Mouse (Mus musculus) small intestine, adult 2 months (tissue): ENCODE data around the gene Gpx4. TPM values are rescaled to one million over a fixed set of nuclear protein-coding genes. Genes with fewer than 3 reads are reported as not detected.

Source experiments
- H3K27ac ChIP-seq: fragments of 200-500 bp; 2 replicates; pipeline ENCODE4 v1.5.1; 2012; ENCODE audit warnings: low read depth, low read length, control low read depth, inconsistent platforms; ENCODE audit not compliant: insufficient read depth
- H3K27me3 ChIP-seq: fragments of 200-500 bp; 2 replicates; pipeline ENCODE4 v1.6.1; 2012; ENCODE audit warnings: mild to moderate bottlenecking, moderate library complexity, low read length, inconsistent platforms; ENCODE audit not compliant: control insufficient read depth, insufficient read depth
- H3K36me3 ChIP-seq: fragments of 200-500 bp; 2 replicates; pipeline ENCODE4 v1.6.1; 2012; ENCODE audit warnings: mild to moderate bottlenecking, low read length, control low read depth, inconsistent platforms; ENCODE audit not compliant: control insufficient read depth, insufficient read depth
- H3K4me1 ChIP-seq: fragments of 200-500 bp; 2 replicates; pipeline ENCODE4 v1.6.1; 2012; ENCODE audit warnings: low read length, inconsistent platforms, mixed read lengths; ENCODE audit not compliant: control insufficient read depth, insufficient read depth, insufficient read length
- H3K4me3 ChIP-seq: fragments of 200-500 bp; 2 replicates; pipeline ENCODE4 v1.5.1; 2012; ENCODE audit warnings: low read depth, mild to moderate bottlenecking, control low read depth, inconsistent platforms, low read length, moderate library complexity
- CTCF ChIP-seq: fragments of 200-500 bp; IDR thresholded peaks from 2 replicates; pipeline ENCODE4 v1.5.1; 2012; ENCODE audit warnings: low read depth, mild to moderate bottlenecking, control low read depth, inconsistent platforms, low read length, moderate library complexity, mixed read lengths; ENCODE audit not compliant: insufficient replicate concordance, insufficient read length; ENCODE audit errors: extremely low read depth
- POLR2A ChIP-seq: fragments of 200-500 bp; IDR thresholded peaks from 2 replicates; pipeline ENCODE4 v1.6.1; 2012; ENCODE audit warnings: low read depth, mild to moderate bottlenecking, control low read depth, inconsistent platforms, low read length, moderate library complexity
- WGBS: fragments of 180-500 bp; shearing (Covaris S2); methylation state at CpG from one replicate; pipeline ENCODE4 v1.1.7; 2018; 5-methylcytosine and 5-hydroxymethylcytosine counted together
- polyA plus RNA-seq: library from polyadenylated mRNA; depleted of rRNA; stranded (reverse); fragments of >200 nt; gene quantifications from 2 replicates; pipeline ENCODE4 v1.2.3, GENCODE M21; 2012; rRNA removed

Gene Gpx4
- 388 and 646 TPM in 2 replicates for polyA plus RNA-seq

DNA sequence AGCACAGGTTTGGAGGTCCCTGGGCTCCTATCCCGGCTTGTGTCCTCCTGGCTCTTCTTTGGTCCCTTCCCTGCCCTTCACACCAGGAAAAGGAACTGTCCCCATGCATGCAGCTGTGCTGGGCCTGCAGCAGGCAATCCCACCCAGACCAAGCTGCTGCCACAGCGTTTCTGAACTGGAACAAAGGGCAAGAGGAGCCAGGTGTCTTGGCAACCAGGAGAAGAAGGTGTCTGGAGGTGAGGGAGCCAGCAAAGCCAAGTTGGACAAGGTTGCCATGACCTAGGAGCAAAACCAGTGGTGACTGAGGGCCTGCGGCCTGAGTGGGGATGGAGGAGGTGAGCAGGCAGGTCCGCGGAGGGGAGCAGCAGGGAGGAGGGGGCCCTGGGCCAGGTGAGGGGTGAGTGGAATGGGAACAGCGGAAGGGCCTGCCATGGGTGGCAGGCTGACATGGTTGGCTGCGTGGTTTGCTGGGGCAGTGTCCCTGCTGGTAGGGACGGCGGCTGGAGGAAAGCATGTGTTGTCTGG is at the start of gene Gpx4:
Gene Gpx4 (plus strand): TSS at position 126 of the 525 bp plus-strand sequence.
- H3K4me3 ChIP-seq, result no peak within 1 kb of the TSS
- no peaks in the 10 kb centered on the region for H3K27me3 ChIP-seq
- WGBS, result 73% methylated on average over 9 of the region's 9 CpGs
- TF ChIP-seq CTCF (no peak), POLR2A (no peak)
- H3K4me1 ChIP-seq, result peaks cover 11% of the 10 kb centered on the region
- H3K36me3 ChIP-seq, result no peaks in the 10 kb centered on the region
- no peak within 1 kb of the TSS for H3K27ac ChIP-seq

DNA sequence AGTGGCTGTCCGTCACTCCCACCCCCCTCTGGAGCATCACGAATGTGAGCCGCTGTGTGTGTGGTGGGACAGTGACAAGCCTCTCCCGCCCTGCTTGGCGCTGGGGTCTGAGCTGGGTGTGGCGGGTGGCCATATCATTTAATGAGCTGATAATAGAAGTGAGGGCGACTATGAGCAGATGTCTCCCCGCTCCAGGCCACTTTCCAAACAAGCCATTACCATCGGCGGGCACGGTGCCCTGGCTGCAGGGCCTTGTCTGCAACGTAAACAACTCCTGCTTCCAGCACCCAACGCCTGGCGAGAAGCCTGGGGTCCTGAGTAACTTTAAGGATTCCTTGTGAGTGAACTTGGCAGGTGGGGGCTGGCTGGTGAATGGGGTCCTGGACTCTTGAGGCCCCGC is 49.1 kb upstream of the Gpx4 start:
- WGBS, result 17% methylated on average over 15 of the region's 15 CpGs
- peaks cover 7% of the 10 kb centered on the region; the same call in 1 of the 2 replicates for H3K36me3 ChIP-seq
- peak overlapping the region; percentile 81 for H3K4me3 ChIP-seq
- H3K4me1 ChIP-seq, result peaks cover 16% of the 10 kb centered on the region
- H3K27ac ChIP-seq, result no peak overlapping the region
- no peaks in the 10 kb centered on the region for H3K27me3 ChIP-seq
- TF ChIP-seq POLR2A (no peak), CTCF (no peak)

DNA sequence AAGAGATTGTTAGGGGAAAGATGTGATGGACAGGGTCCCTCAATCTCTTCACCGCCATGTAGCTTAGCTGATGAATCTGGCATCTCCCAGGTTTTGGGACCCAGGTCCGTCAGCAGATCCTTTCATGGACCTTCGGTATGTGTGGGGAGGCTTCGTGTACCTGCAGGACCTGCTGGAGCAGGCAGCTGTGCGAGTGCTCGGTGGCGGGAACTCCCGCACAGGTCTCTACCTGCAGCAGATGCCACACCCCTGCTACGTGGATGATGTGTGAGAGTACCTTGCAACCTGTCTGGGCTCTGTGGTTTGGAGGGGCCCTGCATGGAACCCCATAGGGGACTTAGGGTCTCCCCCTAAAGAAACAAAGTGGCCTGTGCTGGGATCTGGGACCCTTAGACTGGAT is 45.0 kb upstream of the Gpx4 start:
- peaks cover 18% of the 10 kb centered on the region for H3K4me1 ChIP-seq

GRCm38 (mm10) chr10:80002829-80003228 is 44.1 kb upstream of the Gpx4 start:
- H3K4me1 ChIP-seq, result peaks cover 13% of the 10 kb centered on the region
- H3K27me3 ChIP-seq, result no peaks in the 10 kb centered on the region
- no peak overlapping the region for H3K27ac ChIP-seq
- H3K4me3 ChIP-seq, result no peak overlapping the region
- H3K36me3 ChIP-seq, result peaks cover 23% of the 10 kb centered on the region
- 78% methylated on average over 21 of the region's 21 CpGs for WGBS
- TF ChIP-seq POLR2A (no peak), CTCF (no peak)

More for the DNA sequence above, 45.0 kb upstream of the Gpx4 start:
- Histone ChIP-seq H3K27me3 (no peaks in the 10 kb centered on the region), H3K36me3 (peaks cover 17% of the 10 kb centered on the region), H3K27ac (no peak overlapping the region), H3K4me3 (no peak overlapping the region)
- no peak for TF ChIP-seq POLR2A
- TF ChIP-seq CTCF, result no peak
- WGBS, result 78% methylated on average over 9 of the region's 9 CpGs

DNA sequence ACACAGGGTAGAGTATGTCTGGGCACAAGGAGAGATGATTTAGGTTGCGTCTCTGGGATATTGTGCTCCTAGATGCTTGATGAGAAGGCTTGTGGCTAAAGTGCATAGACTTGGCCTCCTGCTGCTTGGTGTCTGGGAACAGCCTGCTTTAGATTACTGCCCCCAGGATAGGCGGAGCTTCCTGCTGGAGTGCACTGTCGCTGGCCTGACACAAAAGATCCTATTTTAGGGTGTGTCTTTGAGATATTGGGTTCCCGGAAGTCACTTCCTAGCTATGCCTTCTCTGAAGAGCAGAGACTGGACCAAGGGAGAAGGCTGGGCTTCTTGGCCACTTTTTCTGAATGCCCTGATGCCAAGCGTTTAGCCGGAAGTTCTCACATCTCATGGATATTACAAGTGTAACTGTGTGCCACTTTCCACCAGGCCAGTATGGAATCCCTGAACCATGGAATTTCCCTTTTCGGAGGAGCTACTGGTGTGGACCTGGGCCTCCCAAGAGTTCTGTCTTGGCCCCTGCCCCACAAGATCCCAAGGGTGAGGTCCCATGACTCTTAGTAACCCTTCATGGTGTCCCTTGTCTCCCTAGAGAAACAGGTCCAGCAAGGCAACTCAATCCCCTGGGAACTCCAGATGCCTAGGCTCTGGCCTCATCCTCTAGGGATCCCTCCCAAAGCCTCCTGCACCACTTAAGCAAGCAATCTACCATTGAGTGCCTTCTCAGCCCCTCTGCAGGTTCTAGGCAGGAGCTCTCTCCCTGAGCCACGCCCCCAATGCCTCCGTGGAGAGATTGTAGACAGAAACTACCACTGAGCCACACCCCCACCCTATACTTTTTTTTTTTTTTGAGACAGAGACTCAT is 43.4 kb upstream of the Gpx4 start:
- WGBS, result 45% methylated on average over 9 of the region's 9 CpGs
- TF ChIP-seq POLR2A, result no peak
- no peak for TF ChIP-seq CTCF
- H3K27ac ChIP-seq, result no peak overlapping the region
- H3K4me3 ChIP-seq, result no peak overlapping the region
- H3K36me3 ChIP-seq, result peaks cover 27% of the 10 kb centered on the region
- peaks cover 8% of the 10 kb centered on the region for H3K4me1 ChIP-seq
- no peaks in the 10 kb centered on the region for H3K27me3 ChIP-seq

GRCm38 (mm10) chr10:80004233-80004705 is 42.7 kb upstream of the Gpx4 start:
- no peak overlapping the region for H3K27ac ChIP-seq

GRCm38 (mm10) chr10:80011740-80012139 is 35.2 kb upstream of the Gpx4 start:
- Histone ChIP-seq H3K27ac (no peak overlapping the region), H3K27me3 (no peaks in the 10 kb centered on the region), H3K36me3 (peaks cover 32% of the 10 kb centered on the region), H3K4me3 (no peak overlapping the region), H3K4me1 (peaks cover 12% of the 10 kb centered on the region)
- TF ChIP-seq CTCF (no peak), POLR2A (no peak)
- 90% methylated on average over 6 of the region's 6 CpGs for WGBS

More at GRCm38 (mm10) chr10:80004233-80004705, 42.7 kb upstream of the Gpx4 start:
- Histone ChIP-seq H3K36me3 (peaks cover 32% of the 10 kb centered on the region), H3K4me1 (peaks cover 8% of the 10 kb centered on the region), H3K4me3 (no peak overlapping the region), H3K27me3 (no peaks in the 10 kb centered on the region)
- 85% methylated on average over 8 of the region's 8 CpGs for WGBS
- TF ChIP-seq POLR2A, result no peak
- no peak for TF ChIP-seq CTCF
